Mouse (Mus musculus): ENCODE data around the gene Skor1.
A peak's percentile ranks its signal among the peaks of the same experiment; 100 is the strongest.

The Skor1 gene

GRCm38 (mm10) chr9:63135356-63135755 is 13.4 kb downstream of the Skor1 start:
- TF ChIP-seq POU5F1 (IDR thresholded peaks at IDR 0.05; ENCODE audit: borderline replicate concordance, low read length) (no peak), CTCF (conservative IDR thresholded peaks at IDR 0.05; ENCODE audit: low read length) (no peak), NANOG (IDR thresholded peaks at IDR 0.05; ENCODE audit: borderline replicate concordance, low read length) (no peak)
- Histone ChIP-seq H3K9me3 (ENCODE audit: low read length) (no peaks in the 10 kb centered on the region), H3K4me1 (replicated peaks; ENCODE audit: low read depth, low read length) (peaks cover 86% of the 10 kb centered on the region), H3K27me3 (ENCODE audit: insufficient read depth, low read length) (peaks cover 91% of the 10 kb centered on the region), H3K36me3 (ENCODE audit: insufficient read depth, low read length) (no peaks in the 10 kb centered on the region), H3K4me3 (replicated peaks; ENCODE audit: low read length) (peak overlapping the region; percentile 60)

GRCm38 (mm10) chr9:63133659-63134058 is 15.1 kb downstream of the Skor1 start:
- no peak for TF ChIP-seq CTCF (conservative IDR thresholded peaks at IDR 0.05; ENCODE audit: low read length)
- TF ChIP-seq NANOG (IDR thresholded peaks at IDR 0.05; ENCODE audit: borderline replicate concordance, low read length), result no peak
- no peak for TF ChIP-seq POU5F1 (IDR thresholded peaks at IDR 0.05; ENCODE audit: borderline replicate concordance, low read length)
- H3K4me3 ChIP-seq (replicated peaks; ENCODE audit: low read length), result peak overlapping the region; percentile 86
- no peaks in the 10 kb centered on the region for H3K36me3 ChIP-seq (ENCODE audit: insufficient read depth, low read length)
- H3K9me3 ChIP-seq (ENCODE audit: low read length), result no peaks in the 10 kb centered on the region
- H3K4me1 ChIP-seq (replicated peaks; ENCODE audit: low read depth, low read length), result peaks cover 73% of the 10 kb centered on the region
- peaks cover 87% of the 10 kb centered on the region for H3K27me3 ChIP-seq (ENCODE audit: insufficient read depth, low read length)

- H3K4me1 ChIP-seq (replicated peaks; ENCODE audit: low read depth, low read length), result peaks cover 66% of the 10 kb centered on the region
- H3K27me3 ChIP-seq (ENCODE audit: insufficient read depth, low read length), result peaks cover 86% of the 10 kb centered on the region
- no peaks in the 10 kb centered on the region for H3K9me3 ChIP-seq (ENCODE audit: low read length)
- H3K36me3 ChIP-seq (ENCODE audit: insufficient read depth, low read length), result no peaks in the 10 kb centered on the region
- peak overlapping the region; percentile 86 for H3K4me3 ChIP-seq (replicated peaks; ENCODE audit: low read length)
- no peak for TF ChIP-seq POU5F1 (IDR thresholded peaks at IDR 0.05; ENCODE audit: borderline replicate concordance, low read length)
- no peak for TF ChIP-seq CTCF (conservative IDR thresholded peaks at IDR 0.05; ENCODE audit: low read length)
- TF ChIP-seq NANOG (IDR thresholded peaks at IDR 0.05; ENCODE audit: borderline replicate concordance, low read length), result no peak
Measured at GRCm38 (mm10) chr9:63132673-63133601, 15.8 kb downstream of the Skor1 start.

GRCm38 (mm10) chr9:63131957-63132602 is 16.7 kb downstream of the Skor1 start:
- Histone ChIP-seq H3K36me3 (ENCODE audit: insufficient read depth, low read length) (no peaks in the 10 kb centered on the region), H3K27me3 (ENCODE audit: insufficient read depth, low read length) (peaks cover 82% of the 10 kb centered on the region), H3K4me3 (replicated peaks; ENCODE audit: low read length) (peak overlapping the region; percentile 86), H3K4me1 (replicated peaks; ENCODE audit: low read depth, low read length) (peaks cover 57% of the 10 kb centered on the region), H3K9me3 (ENCODE audit: low read length) (no peaks in the 10 kb centered on the region)
- TF ChIP-seq NANOG (IDR thresholded peaks at IDR 0.05; ENCODE audit: borderline replicate concordance, low read length) (no peak), POU5F1 (IDR thresholded peaks at IDR 0.05; ENCODE audit: borderline replicate concordance, low read length) (no peak), CTCF (conservative IDR thresholded peaks at IDR 0.05; ENCODE audit: low read length) (no peak)

GRCm38 (mm10) chr9:63129641-63130041 is 19.1 kb downstream of the Skor1 start:
- no peak overlapping the region for H3K4me3 ChIP-seq (replicated peaks; ENCODE audit: low read length)
- no peaks in the 10 kb centered on the region for H3K9me3 ChIP-seq (ENCODE audit: low read length)
- H3K4me1 ChIP-seq (replicated peaks; ENCODE audit: low read depth, low read length), result peaks cover 36% of the 10 kb centered on the region
- no peaks in the 10 kb centered on the region for H3K36me3 ChIP-seq (ENCODE audit: insufficient read depth, low read length)
- peaks cover 73% of the 10 kb centered on the region for H3K27me3 ChIP-seq (ENCODE audit: insufficient read depth, low read length)
- TF ChIP-seq CTCF (conservative IDR thresholded peaks at IDR 0.05; ENCODE audit: low read length), result no peak
- TF ChIP-seq POU5F1 (IDR thresholded peaks at IDR 0.05; ENCODE audit: borderline replicate concordance, low read length), result no peak
- TF ChIP-seq NANOG (IDR thresholded peaks at IDR 0.05; ENCODE audit: borderline replicate concordance, low read length), result no peak

GRCm38 (mm10) chr9:63124512-63124911 is 24.2 kb downstream of the Skor1 start:
- H3K4me3 ChIP-seq (replicated peaks; ENCODE audit: low read length), result no peak overlapping the region
- TF ChIP-seq CTCF (conservative IDR thresholded peaks at IDR 0.05; ENCODE audit: low read length), result no peak
- TF ChIP-seq POU5F1 (IDR thresholded peaks at IDR 0.05; ENCODE audit: borderline replicate concordance, low read length), result no peak
- no peak for TF ChIP-seq NANOG (IDR thresholded peaks at IDR 0.05; ENCODE audit: borderline replicate concordance, low read length)
- H3K27me3 ChIP-seq (ENCODE audit: insufficient read depth, low read length), result peaks cover 64% of the 10 kb centered on the region

GRCm38 (mm10) chr9:63123451-63124438 is 25.0 kb downstream of the Skor1 start:
- H3K27me3 ChIP-seq (ENCODE audit: insufficient read depth, low read length), result peaks cover 62% of the 10 kb centered on the region
- peak; percentile 91 for TF ChIP-seq CTCF (conservative IDR thresholded peaks at IDR 0.05; ENCODE audit: low read length)
- no peak for TF ChIP-seq POU5F1 (IDR thresholded peaks at IDR 0.05; ENCODE audit: borderline replicate concordance, low read length)

More at GRCm38 (mm10) chr9:63124512-63124911, 24.2 kb downstream of the Skor1 start:
- no peaks in the 10 kb centered on the region for H3K9me3 ChIP-seq (ENCODE audit: low read length)
- H3K4me1 ChIP-seq (replicated peaks; ENCODE audit: low read depth, low read length), result peaks cover 18% of the 10 kb centered on the region
- no peaks in the 10 kb centered on the region for H3K36me3 ChIP-seq (ENCODE audit: insufficient read depth, low read length)

More at GRCm38 (mm10) chr9:63123451-63124438, 25.0 kb downstream of the Skor1 start:
- peak overlapping the region; percentile 70 for H3K4me3 ChIP-seq (replicated peaks; ENCODE audit: low read length)
- H3K9me3 ChIP-seq (ENCODE audit: low read length), result no peaks in the 10 kb centered on the region
- no peaks in the 10 kb centered on the region for H3K36me3 ChIP-seq (ENCODE audit: insufficient read depth, low read length)
- H3K4me1 ChIP-seq (replicated peaks; ENCODE audit: low read depth, low read length), result peaks cover 24% of the 10 kb centered on the region
